Mouse (Mus musculus) erythroid progenitor cell, adult 5-6 weeks (primary cell): ENCODE data around the gene Spaca6. TPM values are rescaled to one million over a fixed set of nuclear protein-coding genes. Genes with fewer than 3 reads are reported as not detected.

Source experiments
- ATAC-seq: replicated peaks from 2 replicates; pipeline ENCODE4 v1.8.0; 2016; ENCODE audit warnings: moderate number of reproducible peaks, mild to moderate bottlenecking, moderate TSS enrichment, inconsistent platforms; ENCODE audit not compliant: poor library complexity, low FRiP score, severe bottlenecking
- total RNA-seq, 2 experiments: library from RNA; stranded (forward) in 1 of 2; stranded (reverse) in 1 of 2; fragments of 150-400 nt in 1 of 2; fragments of 186-747, 209-891 nt in 1 of 2; gene quantifications; 2 replicates each; pipeline versions ENCODE4 v1.2.3 to v1.2.4; 2015 to 2017; ENCODE audit warnings: low replicate concordance in 2 of 2

Gene Spaca6
- total RNA-seq (2015; ENCODE audit: low replicate concordance): not detected in 2 replicates
- not detected in 2 replicates for total RNA-seq (2017; ENCODE audit: low replicate concordance)

DNA sequence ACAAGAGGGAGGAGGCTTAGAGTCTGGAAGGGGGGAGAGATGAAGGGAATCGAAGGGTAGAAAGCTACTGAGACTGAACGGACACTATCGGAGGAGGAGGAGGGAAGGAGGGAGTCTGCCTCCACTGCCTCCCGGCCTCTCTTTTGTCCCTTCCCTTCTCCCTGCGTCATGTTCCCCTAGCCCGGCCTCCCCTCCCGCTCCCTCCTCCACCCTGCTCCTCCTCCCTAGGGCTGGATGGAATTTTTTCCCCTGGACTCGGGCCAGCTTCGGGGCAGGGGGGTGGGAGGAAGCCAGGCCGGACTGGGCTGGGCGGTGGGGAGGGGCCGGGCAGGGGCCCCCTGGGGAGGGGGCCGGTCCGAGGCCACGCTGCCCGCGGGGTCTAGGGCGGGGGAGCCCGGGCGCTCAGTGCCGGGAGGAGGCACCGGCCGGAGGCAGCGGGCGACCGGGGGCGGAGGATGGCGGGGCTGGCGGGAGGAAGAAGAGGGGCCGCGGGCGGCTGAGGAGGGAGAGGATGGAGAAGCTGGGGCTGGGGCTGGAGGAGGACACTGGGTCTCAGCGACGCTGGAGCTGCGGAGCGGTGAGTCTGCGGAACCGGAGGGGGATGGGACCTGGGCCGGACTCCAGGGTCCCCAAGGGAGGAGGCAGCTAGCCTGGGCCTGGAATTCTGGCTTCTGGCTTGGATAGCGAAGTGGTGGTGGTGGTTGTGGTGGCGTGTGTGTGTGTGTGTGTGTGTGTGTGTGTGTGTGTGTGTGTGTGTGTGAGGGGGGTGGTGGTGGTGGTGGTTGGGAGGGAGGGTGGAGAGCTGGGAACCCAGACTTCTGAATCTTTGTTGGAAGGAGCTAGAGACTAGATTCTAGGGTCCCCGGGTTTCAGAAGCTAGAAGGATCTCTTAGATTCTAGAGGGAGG is at the start of gene Spaca6:
Gene Spaca6 (plus strand): TSS at position 408 of the 907 bp plus-strand sequence.
- ATAC-seq: no peak

DNA sequence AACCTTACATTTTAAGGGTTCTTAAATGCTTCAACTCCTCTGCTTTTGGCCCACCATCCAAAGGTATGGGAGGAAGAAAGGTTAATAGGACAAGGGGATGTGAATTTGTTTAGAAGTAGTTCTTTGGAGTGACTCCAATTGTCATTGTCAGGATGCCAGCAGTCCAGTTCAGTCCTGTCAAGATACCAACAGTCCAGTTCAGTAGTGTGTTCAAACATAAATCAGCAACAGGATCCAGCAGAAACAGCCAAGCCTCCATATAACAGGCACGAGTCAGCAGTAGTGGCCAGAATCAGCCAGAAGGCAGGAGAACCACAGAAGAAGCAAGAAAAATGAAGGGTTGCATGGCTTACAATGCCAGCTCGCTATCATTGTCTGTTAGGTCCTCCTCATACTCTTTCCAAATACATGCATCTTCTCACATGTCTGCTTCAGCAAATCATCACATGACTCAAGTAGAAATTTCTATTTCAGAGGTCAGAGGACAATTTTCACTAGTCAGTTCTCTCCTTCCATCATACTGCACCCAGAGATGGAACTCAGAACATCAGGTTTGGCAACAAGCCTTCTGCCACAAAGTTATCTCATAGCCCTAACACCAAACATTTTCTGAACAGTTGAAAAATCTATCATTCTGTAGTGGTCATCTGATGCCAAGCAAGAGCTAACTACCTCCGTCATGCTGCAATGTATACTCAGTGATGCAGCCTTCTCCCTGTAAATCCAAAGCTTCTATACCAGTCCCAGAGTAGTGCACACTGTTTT is 35.9 kb upstream of the Spaca6 start:
- no peak for ATAC-seq

DNA sequence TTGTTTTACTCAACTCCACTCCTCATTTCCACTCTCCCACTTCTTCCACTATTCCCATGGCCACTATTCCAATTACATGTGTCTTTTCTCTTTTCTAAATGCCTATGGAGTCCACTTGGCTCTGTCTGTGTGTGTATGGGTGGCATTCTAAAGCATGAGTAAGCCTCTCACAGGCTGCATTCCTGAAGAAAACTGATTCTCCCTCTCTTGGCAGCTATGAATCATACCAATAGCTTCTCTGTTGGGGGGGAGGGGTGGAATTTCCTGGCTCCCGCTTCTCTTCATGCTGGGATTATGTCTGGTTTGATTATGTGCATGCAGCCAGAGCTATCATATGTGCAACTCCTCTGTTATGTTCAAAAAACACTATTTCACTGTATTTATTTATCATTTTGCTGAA is 34.4 kb upstream of the Spaca6 start:
- no peak for ATAC-seq

DNA sequence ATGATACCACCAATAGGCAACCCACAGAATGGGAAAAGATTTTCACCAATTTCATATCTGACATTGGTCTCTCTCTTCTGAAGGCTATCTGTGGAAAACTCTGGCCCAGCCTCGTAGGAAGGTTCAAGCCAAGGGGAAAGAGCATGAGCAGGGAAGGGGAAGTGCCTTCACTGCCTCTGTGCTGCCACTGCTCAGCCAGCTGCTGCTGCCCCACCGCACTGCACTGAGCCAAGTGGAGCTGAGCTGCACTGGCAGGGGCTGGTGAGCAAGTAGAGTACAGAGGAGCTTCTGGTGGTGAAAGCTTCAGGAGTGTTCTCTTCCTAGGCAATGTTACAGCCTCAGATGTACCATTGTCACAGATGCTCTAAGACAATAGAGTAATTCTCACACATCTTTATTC is 31.4 kb upstream of the Spaca6 start:
- no peak for ATAC-seq

DNA sequence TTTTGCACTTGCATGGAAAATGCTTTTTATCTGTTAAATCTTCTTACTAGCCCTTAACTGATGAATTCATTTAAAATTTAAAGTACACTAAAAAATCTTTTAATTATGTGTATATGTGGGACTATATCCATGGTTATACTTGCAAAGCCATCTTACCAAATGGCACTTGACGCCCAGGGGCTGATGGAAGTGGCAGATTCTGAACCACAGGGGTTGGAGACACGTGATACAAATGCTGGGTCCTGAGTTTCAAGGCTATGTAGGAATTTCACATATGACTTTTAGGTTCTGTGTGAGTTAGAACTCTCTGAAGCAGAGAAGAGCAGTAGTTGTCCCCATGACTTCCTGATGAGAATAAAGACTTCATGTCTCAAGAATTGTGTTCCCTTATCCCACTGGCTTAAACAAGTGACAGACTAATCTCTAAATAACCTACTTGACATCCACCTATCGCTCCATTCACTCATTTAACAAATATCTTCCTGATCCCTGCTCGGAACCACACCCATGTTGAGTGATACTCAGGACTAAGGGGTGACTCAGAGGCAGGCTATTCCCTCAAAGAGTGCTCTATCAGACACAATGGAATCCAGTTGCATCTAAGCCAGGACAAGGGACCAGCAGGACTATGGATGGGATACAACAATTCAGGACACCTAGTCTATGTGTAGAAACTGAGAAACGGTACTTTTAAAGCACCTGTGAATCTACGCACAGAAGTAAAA is 3.2 kb upstream of the Spaca6 start:
- ATAC-seq: no peak

DNA sequence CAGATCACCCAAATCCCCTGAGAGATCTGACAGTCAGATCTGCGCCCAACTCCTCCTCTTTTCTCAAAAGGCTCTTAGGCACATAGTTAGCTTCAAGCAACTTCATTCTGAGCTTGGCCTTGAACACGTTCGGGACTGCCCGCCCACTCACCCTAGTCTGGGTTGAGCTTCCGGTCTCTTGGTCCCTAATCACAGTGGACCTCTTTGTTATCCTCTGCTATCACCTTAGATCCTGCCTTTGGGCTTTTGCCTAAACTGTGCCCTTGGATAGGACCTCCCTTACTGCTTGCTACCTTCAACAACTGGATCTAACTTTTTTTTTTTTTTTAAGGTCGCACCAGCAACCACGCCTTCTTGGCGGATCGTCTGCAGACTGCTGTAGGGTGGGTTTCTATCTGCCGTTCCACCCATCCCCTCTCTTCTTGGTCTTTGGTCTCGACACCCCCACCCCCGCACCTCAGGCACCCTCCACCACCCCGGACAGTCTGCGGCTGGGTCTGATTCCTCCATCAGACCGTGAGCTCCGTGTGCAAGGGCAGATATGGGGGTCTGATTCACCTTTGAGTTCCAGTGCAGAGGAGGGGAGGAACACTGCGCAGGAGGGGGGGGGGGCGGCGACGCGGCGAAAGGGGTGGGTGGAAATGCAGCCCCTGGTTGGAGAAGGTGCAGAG is 902 bp upstream of the Spaca6 start:
- no peak for ATAC-seq

DNA sequence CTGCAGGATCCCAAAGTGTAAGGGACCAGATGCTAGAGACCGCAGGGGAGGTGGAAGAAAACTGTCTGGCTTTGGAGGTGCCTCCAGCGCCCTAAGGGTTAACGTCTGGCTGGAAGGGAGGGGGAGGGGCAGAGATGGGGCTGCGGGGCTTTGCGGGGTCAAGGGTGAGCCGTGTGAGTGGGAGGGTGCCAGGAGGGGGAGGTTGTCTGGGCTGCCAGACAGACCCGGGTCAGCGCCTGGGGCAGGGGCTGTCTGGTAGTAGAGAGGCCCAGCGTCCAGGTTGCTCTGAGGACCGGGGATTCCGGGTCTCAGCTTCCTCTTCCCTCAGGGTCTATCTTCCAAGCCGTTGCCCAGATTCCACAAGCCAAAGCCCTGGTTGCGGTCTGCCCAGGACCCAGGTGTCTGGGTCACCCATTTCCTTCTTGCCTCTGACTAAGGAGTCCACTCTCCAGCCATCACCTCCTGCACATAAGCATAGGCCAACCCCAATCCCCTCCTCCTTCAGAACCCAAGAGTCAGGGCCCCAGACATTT is 766 bp downstream of the Spaca6 start:
- no peak; the same call in 1 of the 2 replicates for ATAC-seq

DNA sequence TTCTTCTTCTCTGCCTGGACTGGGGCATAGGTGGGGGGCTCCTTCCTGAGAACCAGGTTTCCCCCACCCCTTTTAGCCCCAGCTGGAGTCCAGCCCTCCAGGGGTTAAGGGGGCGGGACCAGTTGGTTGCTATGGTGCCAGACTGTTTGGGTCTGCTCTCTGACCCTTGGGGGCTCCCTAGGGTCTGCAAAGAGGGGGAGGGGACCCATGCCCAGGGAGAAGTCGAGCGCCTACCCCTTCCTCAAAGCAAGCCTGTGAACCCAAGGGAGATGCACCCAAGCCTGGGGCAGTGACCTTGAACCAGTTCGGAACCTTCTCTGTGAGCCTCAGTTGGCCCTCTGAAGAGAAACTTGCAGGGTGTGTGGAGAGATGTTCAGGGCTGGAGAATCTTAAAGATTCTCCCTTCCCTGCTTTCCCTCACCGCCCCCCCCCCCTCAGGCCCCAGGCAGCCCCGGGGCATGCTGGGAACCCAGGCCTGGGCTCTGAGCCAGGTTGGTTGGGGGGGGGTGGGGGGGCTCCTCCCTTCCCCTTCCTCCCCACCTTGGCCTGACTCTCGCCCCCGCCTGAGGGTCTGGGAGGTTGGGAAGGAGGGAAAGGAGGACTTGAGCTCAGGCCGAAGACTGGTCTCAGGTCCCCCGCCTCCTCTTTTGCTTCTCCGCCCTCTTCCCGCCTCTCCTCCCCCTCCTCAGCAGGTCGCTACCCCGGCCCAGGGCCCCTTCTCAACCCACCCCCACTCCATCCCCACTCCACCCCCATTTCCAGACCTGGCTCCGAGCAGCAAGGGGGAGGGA is 1.4 kb downstream of the Spaca6 start:
- ATAC-seq: 0 out of 2 replicates have a peak, but pooled peaks have one; percentile 41

DNA sequence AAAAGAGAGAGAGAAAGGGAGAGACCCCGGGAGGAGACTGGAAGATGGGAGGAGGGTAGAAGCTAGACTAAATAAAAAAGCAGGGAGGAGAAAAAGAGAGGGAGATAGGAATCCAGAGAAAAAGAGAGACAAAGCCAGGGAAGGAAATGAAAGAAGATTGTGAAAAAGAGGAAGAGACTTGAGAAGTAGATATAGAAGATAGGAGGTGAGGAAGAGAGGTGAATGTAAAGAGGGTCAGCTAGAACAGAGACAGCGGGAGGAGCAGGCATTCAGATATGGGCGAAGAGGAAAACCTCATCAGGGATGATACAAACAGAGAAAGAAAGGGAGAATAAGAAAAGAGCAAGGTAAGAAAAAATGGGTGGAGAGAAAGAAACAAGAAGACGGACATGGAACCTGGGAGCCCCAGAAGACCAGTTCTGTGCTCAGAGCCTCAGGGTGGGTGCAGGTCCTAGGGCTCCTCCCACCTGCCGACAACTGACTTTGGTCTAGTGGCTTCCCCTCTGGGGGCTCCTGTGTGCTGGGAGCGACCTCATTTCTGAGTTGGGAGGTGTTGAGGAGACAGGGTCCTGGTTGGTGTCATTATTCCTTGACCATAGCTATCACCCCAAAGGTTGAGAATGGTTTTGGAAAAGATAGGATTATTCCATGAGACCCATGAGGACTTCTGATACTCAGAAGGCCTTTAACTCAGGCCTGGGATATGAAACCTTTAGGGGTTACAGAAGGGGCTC is 2.3 kb downstream of the Spaca6 start:
- ATAC-seq: no peak

DNA sequence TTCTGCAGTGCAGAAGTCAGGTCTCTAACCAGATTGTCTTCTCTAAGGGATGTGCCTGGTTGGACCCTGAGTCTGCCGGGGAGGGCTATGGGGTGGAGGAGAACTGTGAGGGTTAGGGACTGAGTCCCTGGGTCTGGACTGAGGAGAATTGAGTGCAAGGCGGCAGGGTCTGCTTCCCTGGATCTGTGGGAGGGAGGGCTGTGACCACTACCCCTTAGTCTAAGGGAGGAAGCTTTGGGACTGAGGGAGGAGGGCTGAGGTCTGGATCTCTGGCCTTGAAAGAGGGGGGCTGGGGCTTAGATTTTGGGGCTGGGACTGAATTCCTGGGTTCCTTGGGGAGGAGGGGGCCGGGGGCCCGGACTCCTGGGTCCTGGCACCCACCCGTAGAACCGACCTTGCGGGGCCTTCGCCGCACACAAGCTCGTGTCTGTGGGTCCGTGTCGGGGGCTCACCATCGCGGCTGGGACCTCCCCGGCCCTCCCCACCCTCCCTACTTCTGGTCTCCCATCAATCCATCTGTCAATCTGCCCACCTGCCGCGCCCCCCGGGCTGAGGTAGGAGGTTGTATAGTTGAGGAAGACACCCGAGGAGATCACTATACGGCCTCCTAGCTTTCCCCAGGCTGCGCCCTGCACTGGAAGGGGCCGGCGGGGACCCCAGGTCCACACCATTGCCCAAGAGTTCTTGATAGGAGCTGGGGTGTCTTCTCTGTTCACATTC is 3.0 kb downstream of the Spaca6 start:
- ATAC-seq: no peak

DNA sequence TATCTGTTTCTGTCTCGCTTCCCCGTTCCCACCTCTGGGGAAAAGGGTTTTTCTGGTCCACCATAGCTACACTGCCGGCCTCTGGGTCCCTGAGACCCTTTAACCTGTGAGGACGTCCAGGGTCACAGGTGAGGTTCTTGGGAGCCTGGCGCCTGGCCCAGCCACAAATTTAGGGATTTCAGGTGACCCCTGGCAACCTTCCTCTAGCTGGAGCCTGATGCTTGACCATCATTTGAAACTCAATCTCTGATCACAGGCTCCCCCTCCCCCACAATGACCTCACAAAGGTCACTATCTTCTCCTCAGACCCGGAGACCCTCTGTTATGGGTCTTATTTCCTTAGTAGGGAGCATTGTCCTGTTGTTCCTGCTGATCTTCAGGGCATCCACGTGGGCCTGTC is 3.8 kb downstream of the Spaca6 start:
- no peak for ATAC-seq

DNA sequence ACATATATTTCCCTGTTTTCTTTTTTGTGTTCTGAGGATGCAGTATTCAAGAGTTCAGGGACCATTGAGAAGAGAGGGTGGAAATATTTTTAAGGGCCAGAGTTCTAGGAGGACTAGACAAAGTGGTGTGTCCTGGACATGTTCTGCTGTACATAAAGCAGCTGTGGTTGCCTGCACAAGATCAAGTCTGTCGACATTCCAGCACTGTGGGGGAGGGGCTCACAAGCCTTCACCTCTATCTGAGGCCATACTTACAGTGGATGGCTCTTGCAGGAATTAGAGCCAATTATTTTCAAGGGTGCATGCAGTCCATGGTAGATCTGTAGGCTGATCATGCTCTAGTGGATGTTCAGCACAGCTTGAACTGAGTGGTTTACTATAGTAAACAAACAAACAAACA is 7.9 kb downstream of the Spaca6 start:
- no peak for ATAC-seq

DNA sequence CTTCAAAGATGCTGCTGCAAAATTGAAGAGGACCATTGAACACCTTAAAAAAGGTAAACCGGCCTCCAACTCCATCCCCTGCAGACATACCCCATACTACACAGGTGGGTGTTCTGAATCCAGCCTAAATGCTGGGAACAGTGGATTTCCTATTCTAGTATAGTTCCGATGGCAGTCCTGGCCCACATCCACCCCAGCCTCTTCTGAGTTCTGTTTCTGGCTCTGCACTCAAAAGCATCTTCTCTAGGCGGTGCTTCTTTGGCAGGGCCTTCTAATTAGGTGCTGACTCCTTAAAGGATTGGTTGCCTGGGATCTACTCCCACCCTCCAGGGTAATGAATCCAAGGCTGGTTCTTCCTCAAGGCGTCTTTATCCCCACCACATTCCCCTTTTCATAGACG is 9.1 kb downstream of the Spaca6 start:
- ATAC-seq: no peak

DNA sequence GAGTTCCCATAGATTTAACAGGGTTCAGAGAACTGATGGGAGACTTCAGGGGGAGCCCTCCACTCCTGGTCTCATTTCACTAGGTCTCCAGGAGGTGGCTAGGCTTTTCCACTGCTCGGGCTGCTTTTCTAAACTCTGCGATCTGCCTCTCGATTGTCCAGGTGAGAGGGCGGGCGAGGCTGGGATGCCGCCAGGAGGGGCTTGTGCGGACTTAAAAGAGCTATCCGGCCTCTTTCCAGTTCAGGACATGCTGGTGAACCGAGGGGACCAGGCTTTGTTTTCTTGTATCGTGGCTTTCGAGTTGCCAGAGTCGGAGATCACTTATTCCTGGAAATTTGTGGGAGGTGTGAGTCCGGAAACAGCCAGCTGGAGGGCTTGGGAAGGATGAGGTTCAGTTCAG is 10.5 kb downstream of the Spaca6 start:
- ATAC-seq: no peak

DNA sequence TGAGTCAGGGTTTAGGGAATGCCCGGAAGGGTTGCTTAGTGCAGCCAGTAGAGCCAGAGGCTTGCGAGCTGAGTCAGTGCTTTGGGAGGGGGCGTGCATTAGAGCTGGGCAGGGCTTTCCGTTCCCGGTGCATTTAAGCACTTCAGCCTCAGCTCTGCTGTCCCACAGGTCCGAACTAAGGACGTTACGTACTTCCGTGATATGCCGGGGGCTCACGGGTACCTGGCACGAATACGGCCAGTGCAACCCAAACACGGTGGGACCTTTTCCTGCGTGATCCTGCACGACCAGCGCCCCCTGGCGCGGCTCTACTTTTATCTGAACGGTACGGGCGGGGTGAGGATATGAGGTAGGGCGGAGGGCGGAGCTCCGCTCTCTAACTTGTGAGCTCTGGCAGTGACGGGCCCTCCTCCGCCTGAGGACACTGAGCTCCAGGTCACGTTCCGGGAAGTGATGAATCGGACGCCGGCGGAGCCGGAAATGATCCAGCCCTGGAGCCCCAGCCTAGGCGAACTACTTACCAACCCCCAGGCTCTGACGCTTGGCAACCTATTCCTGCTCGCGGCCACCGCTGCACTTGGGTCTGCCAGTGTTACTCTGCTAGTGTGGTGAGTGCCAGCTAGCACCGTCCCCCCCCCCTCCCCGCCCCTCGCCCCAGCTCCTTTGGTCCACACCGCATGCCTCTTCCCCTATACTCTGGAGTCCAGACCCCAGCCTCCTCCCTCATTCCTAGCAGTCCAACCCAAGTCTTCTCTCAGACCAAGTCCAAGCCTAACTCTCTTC is 11.2 kb downstream of the Spaca6 start:
- ATAC-seq: peak; percentile 97

DNA sequence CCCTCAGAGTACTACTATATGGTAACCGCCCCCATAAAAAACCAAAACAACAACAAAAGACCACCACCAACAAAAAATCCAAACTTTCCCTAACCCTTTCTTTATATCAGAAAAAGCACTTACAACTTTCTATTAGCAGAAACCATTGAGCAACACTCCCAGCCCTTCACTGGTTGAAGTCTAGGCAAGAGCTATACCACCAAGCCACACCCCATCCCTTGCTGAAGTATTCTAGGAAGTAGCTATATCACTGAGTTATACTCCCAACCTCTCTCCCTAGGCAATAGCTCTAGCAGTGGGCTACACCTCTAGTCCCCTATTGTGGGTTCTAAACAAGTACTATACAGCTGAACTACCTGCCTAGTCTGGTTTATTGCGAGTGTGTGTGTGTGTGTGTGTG is 12.3 kb downstream of the Spaca6 start:
- ATAC-seq: no peak

DNA sequence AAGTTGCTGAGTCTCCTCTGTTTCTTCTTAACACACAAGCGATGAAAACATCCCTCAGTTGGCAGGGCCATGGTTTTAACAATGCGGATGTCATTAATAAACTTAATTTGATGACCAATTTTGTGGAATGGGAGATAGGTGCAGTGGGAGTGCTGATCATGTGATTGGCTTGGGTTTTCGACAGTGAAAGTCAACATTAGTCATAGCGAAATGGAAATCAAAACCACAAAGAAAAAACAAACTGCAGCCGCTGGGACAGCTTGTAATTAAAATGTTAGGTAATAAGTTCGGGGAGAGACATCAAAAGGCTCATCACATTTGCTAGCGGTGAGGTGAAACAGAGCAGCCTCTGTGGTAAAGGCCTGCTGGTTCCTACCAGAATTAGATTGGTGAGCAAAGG is 13.8 kb downstream of the Spaca6 start:
- ATAC-seq: no peak
